Mouse (Mus musculus): ENCODE data around the gene Rimbp3. TPM values are rescaled to one million over a fixed set of nuclear protein-coding genes. Genes with fewer than 3 reads are reported as not detected.
A peak's percentile ranks its signal among the peaks of the same experiment; 100 is the strongest.

Rimbp3 gene
- total RNA-seq, 1 experiment = 2.9 TPM

- peaks cover 3 to 6% of the 10 kb centered on the region in 2 experiments; a peak in 3 of 4 replicates for H3K4me1 ChIP-seq (ENCODE audit: control insufficient read depth in 2 of 2, insufficient read depth in 2 of 2, low read length in 2 of 2, poor library complexity in 1 of 2)
- H3K27ac ChIP-seq (ENCODE audit: insufficient read depth, low read depth, low read length, poor library complexity, severe bottlenecking) = peak overlapping the region; percentile 87
- peak overlapping the region; percentile 99 for H3K9ac ChIP-seq (ENCODE audit: insufficient read depth, low read depth, low read length, poor library complexity, severe bottlenecking)
- H3K36me3 ChIP-seq (ENCODE audit: control insufficient read depth, insufficient read depth, low read length, poor library complexity, severe bottlenecking) = peaks cover 8% of the 10 kb centered on the region; the same call in 1 of the 2 replicates
- TF ChIP-seq ZNF384 (IDR thresholded peaks at IDR 0.05; ENCODE audit: low read depth, low read length) (no peak), ZC3H11A (IDR thresholded peaks at IDR 0.05; ENCODE audit: borderline replicate concordance, low read depth, low read length) (no peak), HCFC1 (IDR thresholded peaks at IDR 0.05; ENCODE audit: borderline replicate concordance, insufficient read depth, low read length) (no peak), MAFK (IDR thresholded peaks at IDR 0.05; ENCODE audit: insufficient read depth, low read depth, low read length) (no peak), CHD2 (IDR thresholded peaks at IDR 0.05; ENCODE audit: low read depth, low read length) (no peak)
- in situ Hi-C loops (cut with MboI; ENCODE audit: low sequenced_read_pairs in 2 of 2, unreplicated experiment in 2 of 2) = loop anchor here in 1 of 2 experiments (10.0 kb wide), 1 partner anchor 64 kb away; no protein-coding TSS in a partner anchor
- H3K4me3 ChIP-seq (ENCODE audit: insufficient read depth in 1 of 2, low read depth in 1 of 2, low read length in 2 of 2, poor library complexity in 1 of 2, severe bottlenecking in 1 of 2) = peak overlapping the region; percentile 82 to 97
- H3K9me3 ChIP-seq (ENCODE audit: control insufficient read depth, insufficient read depth, low read depth, low read length) = no peaks in the 10 kb centered on the region
- DNase-seq (ENCODE audit: low read depth, low spot score) = no peak
Observed at GRCm38 (mm10) chr16:17200121-17200952, 8.1 kb upstream of the Rimbp3 start.

- peak; percentile 76 for DNase-seq (ENCODE audit: low read depth, low spot score)
- Histone ChIP-seq H3K4me3 (ENCODE audit: insufficient read depth in 1 of 2, low read depth in 1 of 2, low read length in 2 of 2, poor library complexity in 1 of 2, severe bottlenecking in 1 of 2) (peak overlapping the region; percentile 82 to 97), H3K36me3 (ENCODE audit: control insufficient read depth, insufficient read depth, low read length, poor library complexity, severe bottlenecking) (peaks cover 8% of the 10 kb centered on the region; the same call in 1 of the 2 replicates), H3K9me3 (ENCODE audit: control insufficient read depth, insufficient read depth, low read depth, low read length) (no peaks in the 10 kb centered on the region), H3K9ac (ENCODE audit: insufficient read depth, low read depth, low read length, poor library complexity, severe bottlenecking) (peak overlapping the region; percentile 99), H3K4me1 (ENCODE audit: control insufficient read depth in 2 of 2, insufficient read depth in 2 of 2, low read length in 2 of 2, poor library complexity in 1 of 2) (peaks cover 3 to 4% of the 10 kb centered on the region in 2 experiments; a peak in 2 of 4 replicates), H3K27ac (ENCODE audit: insufficient read depth, low read depth, low read length, poor library complexity, severe bottlenecking) (peak overlapping the region; percentile 87)
- TF ChIP-seq MAFK (IDR thresholded peaks at IDR 0.05; ENCODE audit: insufficient read depth, low read depth, low read length) = no peak
- TF ChIP-seq ZC3H11A (IDR thresholded peaks at IDR 0.05; ENCODE audit: borderline replicate concordance, low read depth, low read length) = no peak
- peak; percentile 55; the same call in 1 of the 2 replicates for TF ChIP-seq HCFC1 (IDR thresholded peaks at IDR 0.05; ENCODE audit: borderline replicate concordance, insufficient read depth, low read length)
- no peak for TF ChIP-seq CHD2 (IDR thresholded peaks at IDR 0.05; ENCODE audit: low read depth, low read length)
- in situ Hi-C loops (cut with MboI; ENCODE audit: low sequenced_read_pairs in 2 of 2, unreplicated experiment in 2 of 2) = loop anchor here in 1 of 2 experiments (10.0 kb wide), 1 partner anchor 64 kb away; no protein-coding TSS in a partner anchor
Observed at GRCm38 (mm10) chr16:17200953-17201707, 7.3 kb upstream of the Rimbp3 start.

GRCm38 (mm10) chr16:17201977-17202376, 6.4 kb upstream of the Rimbp3 start:
- in situ Hi-C loops (cut with MboI; ENCODE audit: low sequenced_read_pairs in 2 of 2, unreplicated experiment in 2 of 2) = loop anchor here in 1 of 2 experiments (10.0 kb wide), 1 partner anchor 63 kb away; no protein-coding TSS in a partner anchor
- Histone ChIP-seq H3K9me3 (ENCODE audit: control insufficient read depth, insufficient read depth, low read depth, low read length) (no peaks in the 10 kb centered on the region), H3K27ac (ENCODE audit: insufficient read depth, low read depth, low read length, poor library complexity, severe bottlenecking) (no peak overlapping the region), H3K36me3 (ENCODE audit: control insufficient read depth, insufficient read depth, low read length, poor library complexity, severe bottlenecking) (peaks cover 5% of the 10 kb centered on the region; the same call in 1 of the 2 replicates), H3K4me3 (ENCODE audit: insufficient read depth in 1 of 2, low read depth in 1 of 2, low read length in 2 of 2, poor library complexity in 1 of 2, severe bottlenecking in 1 of 2) (no peak overlapping the region), H3K9ac (ENCODE audit: insufficient read depth, low read depth, low read length, poor library complexity, severe bottlenecking) (no peak overlapping the region), H3K4me1 (ENCODE audit: control insufficient read depth in 2 of 2, insufficient read depth in 2 of 2, low read length in 2 of 2, poor library complexity in 1 of 2) (peaks cover 3 to 4% of the 10 kb centered on the region in 2 experiments; a peak in 2 of 4 replicates)
- no peak for DNase-seq (ENCODE audit: low read depth, low spot score)
- TF ChIP-seq ZNF384 (IDR thresholded peaks at IDR 0.05; ENCODE audit: low read depth, low read length) = no peak
- no peak for TF ChIP-seq HCFC1 (IDR thresholded peaks at IDR 0.05; ENCODE audit: borderline replicate concordance, insufficient read depth, low read length)
- no peak for TF ChIP-seq CHD2 (IDR thresholded peaks at IDR 0.05; ENCODE audit: low read depth, low read length)
- TF ChIP-seq ZC3H11A (IDR thresholded peaks at IDR 0.05; ENCODE audit: borderline replicate concordance, low read depth, low read length) = no peak
- no peak for TF ChIP-seq MAFK (IDR thresholded peaks at IDR 0.05; ENCODE audit: insufficient read depth, low read depth, low read length)

GRCm38 (mm10) chr16:17202549-17202948, 5.9 kb upstream of the Rimbp3 start, which contains the start of gene Ube2l3:
TSS of gene Ube2l3 (minus strand) at chr16:17202649.
- H3K4me3 ChIP-seq (ENCODE audit: insufficient read depth in 1 of 2, low read depth in 1 of 2, low read length in 2 of 2, poor library complexity in 1 of 2, severe bottlenecking in 1 of 2) = peak within 1 kb of the TSS; percentile 82 to 97
- no peaks in the 10 kb centered on the region for H3K9me3 ChIP-seq (ENCODE audit: control insufficient read depth, insufficient read depth, low read depth, low read length)
- DNase-seq (ENCODE audit: low read depth, low spot score) = no peak
- H3K9ac ChIP-seq (ENCODE audit: insufficient read depth, low read depth, low read length, poor library complexity, severe bottlenecking) = no peak within 1 kb of the TSS
- TF ChIP-seq HCFC1 (IDR thresholded peaks at IDR 0.05; ENCODE audit: borderline replicate concordance, insufficient read depth, low read length) = no peak
- TF ChIP-seq ZC3H11A (IDR thresholded peaks at IDR 0.05; ENCODE audit: borderline replicate concordance, low read depth, low read length) = no peak
- TF ChIP-seq ZNF384 (IDR thresholded peaks at IDR 0.05; ENCODE audit: low read depth, low read length) = no peak
- no peak for TF ChIP-seq MAFK (IDR thresholded peaks at IDR 0.05; ENCODE audit: insufficient read depth, low read depth, low read length)
- no peak for TF ChIP-seq CHD2 (IDR thresholded peaks at IDR 0.05; ENCODE audit: low read depth, low read length)
- peaks cover 3 to 4% of the 10 kb centered on the region in 2 experiments; a peak in 2 of 4 replicates for H3K4me1 ChIP-seq (ENCODE audit: control insufficient read depth in 2 of 2, insufficient read depth in 2 of 2, low read length in 2 of 2, poor library complexity in 1 of 2)
- H3K27ac ChIP-seq (ENCODE audit: insufficient read depth, low read depth, low read length, poor library complexity, severe bottlenecking) = no peak within 1 kb of the TSS
- in situ Hi-C loops (cut with MboI; ENCODE audit: low sequenced_read_pairs in 2 of 2, unreplicated experiment in 2 of 2) = loop anchor here in 1 of 2 experiments (10.0 kb wide), 1 partner anchor 62 kb away; no protein-coding TSS in a partner anchor
- H3K36me3 ChIP-seq (ENCODE audit: control insufficient read depth, insufficient read depth, low read length, poor library complexity, severe bottlenecking) = peaks cover 4% of the 10 kb centered on the region; the same call in 1 of the 2 replicates

Measured in ES-E14 (cell line).